Mouse (Mus musculus): ENCODE measurements around the gene Stk25.

GRCm38 (mm10) chr1:93693943-93694342 is 35.5 kb upstream of the Stk25 start:
- no peak for TF ChIP-seq CTCF (conservative IDR thresholded peaks at IDR 0.05; ENCODE audit: low read length)
- TF ChIP-seq NANOG (IDR thresholded peaks at IDR 0.05; ENCODE audit: borderline replicate concordance, low read length): no peak
- TF ChIP-seq POU5F1 (IDR thresholded peaks at IDR 0.05; ENCODE audit: borderline replicate concordance, low read length): no peak
